Mouse (Mus musculus) heart, postnatal 0 days (tissue): ENCODE results near the gene Ak9.

Experiments used
- CTCF ChIP-seq: IDR thresholded peaks from 2 replicates; pipeline ENCODE4 v1.5.1; 2016; ENCODE audit warnings: antibody characterized with exemption, control low read depth, low read depth
- EP300 ChIP-seq: IDR thresholded peaks from 2 replicates; pipeline ENCODE4 v1.6.1; 2016; ENCODE audit warnings: antibody characterized with exemption, low read depth

DNA sequence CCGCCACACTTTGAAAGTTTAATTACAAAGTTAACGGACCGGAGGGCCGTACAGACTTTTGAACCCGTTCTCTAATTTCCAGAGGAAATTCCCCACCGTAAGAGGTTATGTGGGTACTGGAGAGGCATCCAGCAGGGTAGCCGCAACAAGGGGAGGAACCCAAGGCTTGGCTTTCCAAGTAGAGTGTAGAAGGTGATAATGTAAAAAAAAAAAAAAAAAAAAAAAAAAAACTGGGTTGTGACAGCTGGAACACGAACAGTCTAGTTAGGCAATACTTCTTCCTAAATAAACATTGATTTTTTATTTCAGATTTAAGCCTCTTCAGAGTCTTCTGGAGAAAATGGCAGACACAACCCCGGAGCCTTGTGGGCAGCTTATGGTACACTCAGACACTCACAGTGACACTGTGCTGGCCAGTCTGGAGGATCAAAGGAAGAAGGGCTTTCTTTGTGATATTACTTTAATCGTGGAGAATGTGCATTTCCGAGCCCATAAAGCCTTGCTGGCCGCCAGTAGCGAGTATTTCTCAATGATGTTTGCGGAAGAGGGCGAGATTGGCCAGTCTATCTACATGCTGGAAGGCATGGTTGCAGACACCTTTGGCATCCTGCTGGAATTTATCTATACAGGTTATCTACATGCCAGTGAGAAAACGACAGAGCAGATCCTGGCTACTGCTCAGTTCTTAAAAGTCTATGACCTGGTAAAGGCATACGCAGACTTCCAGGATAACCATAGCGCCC, 147.2 kb downstream of the Ak9 start:
- no peak for TF ChIP-seq CTCF
- TF ChIP-seq EP300 = no peak
